Comparison of ENCODE assay signal across 21 mouse cellular contexts in genomic region chr5:33556277-33556995, GRCm38 (mm10).
DNase-seq lines count a peak whose midpoint lies in the region; TF ChIP-seq lines count a peak whose summit lies in the region.
"Had no signal": no experiment of that assay in that cellular context is flagged by ENCODE, and none has a peak within 500 bp of the region (broad histone marks: within the 10 kb centered on the region; RNA-seq: fewer than 3 reads in every experiment).

No protein-coding gene starts in this region.

- H3K4me1 ChIP-seq in testis, adult 2 months (ENCODE audit: control insufficient read depth, insufficient read depth, low read length), result no peaks in the 10 kb centered on the region
- H3K4me1 ChIP-seq: embryonic facial prominence, embryonic 12.5 days; forebrain, embryonic 13.5 days had no signal

- no peak for TF ChIP-seq POLR2A in testis, adult 2 months (IDR thresholded peaks at IDR 0.05; ENCODE audit: control insufficient read depth, low read depth, low read length)

- H3K27me3 ChIP-seq in testis, adult 2 months (ENCODE audit: control insufficient read depth, insufficient read depth, low read length), result no peaks in the 10 kb centered on the region
- H3K27me3 ChIP-seq: Patski had no signal

- peak overlapping the region; percentile 10; the same call in 1 of the 2 replicates for H3K27ac ChIP-seq in testis, adult 2 months (ENCODE audit: control insufficient read depth, insufficient read depth, low read depth, low read length)
- H3K27ac ChIP-seq: embryonic facial prominence, embryonic 10.5 days; embryonic facial prominence, embryonic 12.5 days; forebrain, embryonic 13.5 days had no signal

- no peak overlapping the region for H3K4me3 ChIP-seq in testis, adult 2 months (ENCODE audit: control insufficient read depth, low read depth, low read length)
- H3K4me3 ChIP-seq: embryonic facial prominence, embryonic 10.5 days; embryonic facial prominence, embryonic 12.5 days; forebrain, embryonic 13.5 days had no signal

- H3K36me3 ChIP-seq in testis, adult 2 months (ENCODE audit: control insufficient read depth, insufficient read depth, low read length), result no peaks in the 10 kb centered on the region
- H3K36me3 ChIP-seq: embryonic facial prominence, embryonic 10.5 days; embryonic facial prominence, embryonic 12.5 days; G1E had no signal

- no peak for TF ChIP-seq CTCF in testis, adult 2 months (IDR thresholded peaks at IDR 0.05; ENCODE audit: control insufficient read depth, insufficient read depth, insufficient replicate concordance, low read depth, low read length)

- DNase-seq in gastrocnemius, adult 18-20 months (ENCODE audit: low spot score), result peak; percentile 33
- no peak for DNase-seq in gastrocnemius, postnatal 25 days
- DNase-seq in gastrocnemius, adult 8-10 months (ENCODE audit: low spot score in 2 of 2), result peak; percentile 34 to 47
- DNase-seq in gastrocnemius, postnatal 36 days, result no peak
- no peak for DNase-seq in testis, postnatal 10 days (ENCODE audit: low spot score)
- no peak for DNase-seq in thymus, adult 18-20 months
- DNase-seq: adrenal gland, adult 8-10 months; adrenal gland, postnatal 14 days; adrenal gland, postnatal 36 days; B cell, adult 2 months; cerebellum, adult 11-12 months; cerebellum, adult 2 months; cerebellum, adult 9-10 months; cerebellum, postnatal 10 days; cerebellum, postnatal 25 days had no signal

- intact Hi-C loops in gastrocnemius, postnatal 36 days (cut with DNase I), result no loop called here

Comparison
In these comparisons a context has a peak if more than half of its experiments do, and no peak if none do; other contexts are left out.
1. DNase-seq: peak in gastrocnemius, adult 18-20 months (single experiment) and gastrocnemius, adult 8-10 months (2 of 2); none in gastrocnemius, postnatal 25 days (single experiment), gastrocnemius, postnatal 36 days (0 of 2), testis, postnatal 10 days (single experiment) and thymus, adult 18-20 months (0 of 2).